ENCODE assay signal across 8 mouse cellular contexts in the genomic region with DNA sequence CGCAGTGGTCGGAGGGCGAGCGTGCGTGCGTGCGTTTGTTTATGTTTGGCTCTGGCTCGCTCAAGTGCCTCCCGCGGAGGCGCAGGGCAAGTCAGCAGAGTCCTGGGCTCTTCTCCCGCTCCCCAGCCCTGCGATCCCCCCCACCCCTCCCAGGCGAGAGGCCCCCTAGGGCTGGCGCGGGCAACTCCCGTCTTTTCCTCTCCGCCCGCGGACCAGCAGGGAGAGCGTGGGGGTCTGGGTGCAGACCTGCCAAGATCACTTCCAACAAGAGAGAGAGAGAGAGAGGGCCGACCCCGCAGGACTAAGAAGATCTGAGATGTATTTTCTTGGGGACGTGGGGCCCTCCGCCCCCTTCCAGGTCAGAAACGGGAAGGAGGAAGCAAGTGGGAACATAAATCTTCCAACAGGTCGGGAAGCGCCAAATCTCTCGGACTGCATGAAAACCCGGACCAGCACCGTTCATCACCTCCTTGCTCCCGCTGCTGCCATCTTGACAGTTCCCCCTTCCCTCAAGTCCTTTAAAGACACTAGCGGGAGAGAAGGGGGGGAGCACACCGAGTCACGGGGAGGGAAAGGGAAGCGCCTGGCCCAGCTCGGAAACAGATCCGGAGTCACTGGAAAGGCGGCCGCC. TPM values are rescaled to one million over a fixed set of nuclear protein-coding genes. Genes with fewer than 3 reads are reported as not detected.
A peak's percentile ranks its signal among the peaks of the same experiment; 100 is the strongest.
DNase-seq lines count a peak whose midpoint lies in the region; ATAC-seq and TF ChIP-seq lines count a peak whose summit lies in the region.

No protein-coding gene starts in this region.

- no peak for TF ChIP-seq EP300 in liver, postnatal 0 days (IDR thresholded peaks at IDR 0.05; ENCODE audit: low read depth)

- no peaks in the 10 kb centered on the region for H3K27me3 ChIP-seq in heart, embryonic 13.5 days (replicated peaks)
- H3K27me3 ChIP-seq in hindbrain, embryonic 10.5 days (ENCODE audit: insufficient read depth, poor library complexity, severe bottlenecking) = peaks cover 45% of the 10 kb centered on the region
- peaks cover 3% of the 10 kb centered on the region; the same call in 1 of the 2 replicates for H3K27me3 ChIP-seq in liver, postnatal 0 days (ENCODE audit: insufficient read depth, low read length)

- under 1% methylated on average over 39 of the region's 40 CpGs for WGBS in heart, embryonic 13.5 days
- under 1% methylated on average over 40 of the region's 40 CpGs for WGBS in hindbrain, embryonic 10.5 days
- WGBS in liver, postnatal 0 days (ENCODE audit: insufficient replicate concordance) = 1% methylated on average over 36 of the region's 40 CpGs

- H3K36me3 ChIP-seq in heart, embryonic 13.5 days = peaks cover 8% of the 10 kb centered on the region
- H3K36me3 ChIP-seq in hindbrain, embryonic 10.5 days = no peaks in the 10 kb centered on the region
- peaks cover 24% of the 10 kb centered on the region for H3K36me3 ChIP-seq in liver, postnatal 0 days (replicated peaks; ENCODE audit: insufficient read depth, low read length)

- peak overlapping the region; percentile 95 for H3K9ac ChIP-seq in heart, embryonic 13.5 days
- peak overlapping the region; percentile 95 for H3K9ac ChIP-seq in liver, postnatal 0 days (replicated peaks)

- H3K4me2 ChIP-seq in heart, embryonic 13.5 days = peak overlapping the region; percentile 99
- H3K4me2 ChIP-seq in liver, postnatal 0 days (ENCODE audit: low read depth, low read length) = peak overlapping the region; percentile 100

- ATAC-seq in heart, embryonic 13.5 days (ENCODE audit: extremely low read depth, insufficient number of reproducible peaks, low FRiP score, low TSS enrichment) = no peak
- ATAC-seq in liver, postnatal 0 days = 0 out of 2 replicates have a peak, but pooled peaks have one; percentile 0

- H3K4me3 ChIP-seq in heart, embryonic 13.5 days = peak overlapping the region; percentile 69
- H3K4me3 ChIP-seq in hindbrain, embryonic 10.5 days = peak overlapping the region; percentile 85
- H3K4me3 ChIP-seq in liver, postnatal 0 days (ENCODE audit: low read depth, low read length) = peak overlapping the region; percentile 96

- TF ChIP-seq CTCF in liver, postnatal 0 days (IDR thresholded peaks at IDR 0.05; ENCODE audit: low read depth) = no peak

- no peak for DNase-seq in heart, adult 8-10 months (ENCODE audit: low spot score)
- DNase-seq in A20 (ENCODE audit: low read depth, low spot score) = peak; percentile 61
- peak; percentile 85 for DNase-seq in brain, adult 2 months (ENCODE audit: low read depth, low spot score)
- peak; percentile 60 for DNase-seq in hindbrain, embryonic 10.5 days (ENCODE audit: low spot score)
- no peak for DNase-seq in liver, postnatal 0 days
- DNase-seq in right cerebral cortex, postnatal 4 days = peak; percentile 37
- DNase-seq in adrenal gland, postnatal 10 days = no peak

- H3K4me1 ChIP-seq in heart, embryonic 13.5 days = peaks cover 44% of the 10 kb centered on the region
- peaks cover 46% of the 10 kb centered on the region for H3K4me1 ChIP-seq in hindbrain, embryonic 10.5 days (replicated peaks)
- peaks cover 38% of the 10 kb centered on the region for H3K4me1 ChIP-seq in liver, postnatal 0 days (ENCODE audit: insufficient read depth)

- H3K27ac ChIP-seq in heart, embryonic 13.5 days (replicated peaks) = peak overlapping the region; percentile 99
- peak overlapping the region; percentile 91 for H3K27ac ChIP-seq in hindbrain, embryonic 10.5 days
- peak overlapping the region; percentile 96 for H3K27ac ChIP-seq in liver, postnatal 0 days (ENCODE audit: low read depth)

- H3K9me3 ChIP-seq in heart, embryonic 13.5 days = no peaks in the 10 kb centered on the region
- H3K9me3 ChIP-seq in hindbrain, embryonic 10.5 days = no peaks in the 10 kb centered on the region
- H3K9me3 ChIP-seq in liver, postnatal 0 days (ENCODE audit: low read length) = no peaks in the 10 kb centered on the region

RNA-seq across cellular contexts. Expression of gene Foxo3, which starts 0.6 kb away (rescaled TPM):
- 4.4 and 4.8 TPM in 2 replicates for polyA plus RNA-seq in heart, embryonic 13.5 days (2015; fragmentation: Nextera tagmentation; extraction: Ambion mirVana)
- 10 to 100 TPM; 67.9 to 93.5 (median 80.4) TPM for total RNA-seq in heart, adult 8-10 months (2022)
- 2.5 and 3.0 TPM in 2 replicates for polyA plus RNA-seq in hindbrain, embryonic 10.5 days (2016; fragmentation: Nextera tagmentation; extraction: Ambion mirVana)
- polyA plus RNA-seq in liver, postnatal 0 days (2015; fragmentation: Nextera tagmentation; extraction: Ambion mirVana) = 8.4 and 9.4 TPM in 2 replicates
- 10 to 100 TPM; 45.4 to 48.2 TPM for total RNA-seq in adrenal gland, postnatal 10 days (2021)

Comparison
In these comparisons a context has a peak if more than half of its experiments do, and no peak if none do; other contexts are left out.
1. DNase-seq: peak in A20 (single experiment), brain, adult 2 months (single experiment), hindbrain, embryonic 10.5 days (single experiment) and right cerebral cortex, postnatal 4 days (single experiment); none in heart, adult 8-10 months (single experiment), liver, postnatal 0 days (single experiment) and adrenal gland, postnatal 10 days (single experiment).
2. Peak in every context shown above with its lines, with median percentiles within 50 percentile points of each other: H3K27ac ChIP-seq and H3K4me3 ChIP-seq.